Mouse (Mus musculus) neural tube, embryonic 11.5 days (tissue): Measurements from ENCODE around the gene Lrp11. TPM values are rescaled to one million over a fixed set of nuclear protein-coding genes. Genes with fewer than 3 reads are reported as not detected.
"Not testable (repeated sequence)": the region's sequence is repeated elsewhere in the genome, so short reads cannot be mapped to it uniquely, and the experiment has no call there.

Experiments
- ATAC-seq: fragments of 200-750 bp; cut with Nextera tagmentation; 2 replicates; pipeline ENCODE4 v1.8.0; 2017; ENCODE audit warnings: moderate number of reproducible peaks, mild to moderate bottlenecking, moderate TSS enrichment, moderate library complexity; ENCODE audit not compliant: insufficient read depth, low FRiP score, low TSS enrichment
- DNase-seq: peaks from one replicate; pipeline ENCODE4 v3.0.0-alpha.2; 2015; ENCODE audit warnings: low spot score
- H3K27ac ChIP-seq: fragments of 300-500 bp; sonication (generic); 2 replicates; pipeline ENCODE4 v1.5.1; 2014; ENCODE audit warnings: low read depth, mild to moderate bottlenecking, low read length
- H3K27me3 ChIP-seq: fragments of 300-500 bp; sonication (generic); 2 replicates; pipeline ENCODE4 v1.6.1; 2014; ENCODE audit warnings: mild to moderate bottlenecking, low read length, mixed read lengths; ENCODE audit not compliant: control insufficient read depth, insufficient read depth
- H3K36me3 ChIP-seq: fragments of 300-500 bp; sonication (generic); 2 replicates; pipeline ENCODE4 v1.6.1; 2014; ENCODE audit warnings: mild to moderate bottlenecking, low read length, moderate library complexity, mixed read lengths; ENCODE audit not compliant: control insufficient read depth, insufficient read depth
- H3K4me1 ChIP-seq: fragments of 300-500 bp; sonication (generic); 2 replicates; pipeline ENCODE4 v1.6.1; 2014; ENCODE audit warnings: low read length, mixed read lengths; ENCODE audit not compliant: control insufficient read depth, insufficient read depth
- H3K4me2 ChIP-seq: fragments of 300-500 bp; sonication (generic); 2 replicates; pipeline ENCODE4 v1.6.1; 2014; ENCODE audit warnings: low read depth, mild to moderate bottlenecking, moderate library complexity
- H3K4me3 ChIP-seq: fragments of 300-500 bp; sonication (generic); 2 replicates; pipeline ENCODE4 v1.5.1; 2014; ENCODE audit warnings: low read depth, low read length
- H3K9ac ChIP-seq: fragments of 300-500 bp; sonication (generic); 2 replicates; pipeline ENCODE4 v1.6.1; 2014; ENCODE audit warnings: mild to moderate bottlenecking, low read length
- H3K9me3 ChIP-seq: fragments of 300-500 bp; sonication (generic); 2 replicates; pipeline ENCODE4 v1.6.1; 2016; ENCODE audit warnings: low read length; ENCODE audit not compliant: control insufficient read depth
- WGBS: fragments of 180-500 bp; shearing (Covaris S2); extraction: QIAGEN DNeasy Blood & Tissue Kit; methylation state at CpG from one replicate; pipeline ENCODE4 v1.1.7; 2014; 5-methylcytosine and 5-hydroxymethylcytosine counted together
- polyA plus RNA-seq: library from polyadenylated mRNA; unstranded; fragments of >200 nt; fragmentation: Nextera tagmentation; extraction: Ambion mirVana; gene quantifications from 2 replicates; pipeline ENCODE4 v1.2.1, GENCODE M21; 2014

Lrp11 gene
- polyA plus RNA-seq, 1 experiment from 2014 or later = 11.5 TPM

DNA sequence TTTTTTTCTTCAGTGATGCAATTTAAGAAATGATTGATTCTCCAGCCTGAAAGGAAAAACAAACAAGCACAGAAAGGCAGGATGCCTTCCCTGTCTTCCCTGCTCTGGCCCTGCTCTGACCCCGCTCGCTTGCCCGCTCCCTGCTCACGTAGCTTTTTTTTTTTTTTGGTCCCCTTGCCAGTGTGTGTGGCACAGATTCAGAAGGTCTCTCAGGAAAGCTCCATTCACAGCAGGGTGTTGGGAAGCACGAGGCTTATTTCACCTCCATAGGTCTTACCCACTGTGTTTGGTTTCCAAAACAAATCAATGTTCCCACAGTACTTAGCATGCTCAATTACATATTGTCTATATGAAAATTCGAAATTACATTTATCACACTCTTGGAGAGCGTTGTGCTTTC lies 5.2 kb downstream of the Lrp11 start:
- H3K27me3 ChIP-seq = 0 out of 2 replicates have a peak, but pooled peaks cover 6% of the 10 kb centered on the region
- no peak overlapping the region for H3K4me3 ChIP-seq
- H3K36me3 ChIP-seq = no peaks in the 10 kb centered on the region
- H3K27ac ChIP-seq = no peak overlapping the region
- H3K9ac ChIP-seq = no peak overlapping the region
- peaks cover 9% of the 10 kb centered on the region; the same call in 1 of the 2 replicates for H3K4me1 ChIP-seq
- H3K9me3 ChIP-seq = no peaks in the 10 kb centered on the region
- DNase-seq = no peak
- no peak overlapping the region for H3K4me2 ChIP-seq
- WGBS = 44% methylated on average over 7 of the region's 7 CpGs
- ATAC-seq = no peak

GRCm38 (mm10) chr10:7596251-7596650 lies 6.7 kb downstream of the Lrp11 start:
- no peak overlapping the region for H3K9ac ChIP-seq
- no peak overlapping the region for H3K4me2 ChIP-seq
- H3K27ac ChIP-seq = no peak overlapping the region
- H3K9me3 ChIP-seq = no peaks in the 10 kb centered on the region
- no peak overlapping the region for H3K4me3 ChIP-seq
- no peaks in the 10 kb centered on the region for H3K36me3 ChIP-seq
- ATAC-seq = no peak
- no peak for DNase-seq
- 0 out of 2 replicates have a peak, but pooled peaks cover 2% of the 10 kb centered on the region for H3K27me3 ChIP-seq
- 97% methylated on average over 1 of the region's 1 CpGs for WGBS
- peaks cover 5% of the 10 kb centered on the region; the same call in 1 of the 2 replicates for H3K4me1 ChIP-seq

- ATAC-seq = no peak
- DNase-seq = no peak
- Histone ChIP-seq H3K9ac (no peak overlapping the region), H3K4me1 (no peaks in the 10 kb centered on the region), H3K27me3 (no peaks in the 10 kb centered on the region), H3K27ac (no peak overlapping the region), H3K4me2 (no peak overlapping the region), H3K9me3 (no peaks in the 10 kb centered on the region), H3K36me3 (no peaks in the 10 kb centered on the region), H3K4me3 (no peak overlapping the region)
- 90% methylated on average over 7 of the region's 7 CpGs for WGBS
Measured at GRCm38 (mm10) chr10:7598177-7598576, 8.6 kb downstream of the Lrp11 start.

- no peaks in the 10 kb centered on the region for H3K9me3 ChIP-seq
- H3K4me3 ChIP-seq = no peak overlapping the region
- H3K27me3 ChIP-seq = no peaks in the 10 kb centered on the region
- H3K4me2 ChIP-seq = no peak overlapping the region
- WGBS = 13% methylated on average over 6 of the region's 6 CpGs
- no peak overlapping the region for H3K9ac ChIP-seq
- ATAC-seq (no peak), DNase-seq (peak; percentile 76)
- H3K36me3 ChIP-seq = no peaks in the 10 kb centered on the region
- no peaks in the 10 kb centered on the region for H3K4me1 ChIP-seq
- H3K27ac ChIP-seq = no peak overlapping the region
Measured at GRCm38 (mm10) chr10:7600647-7601046, 11.0 kb downstream of the Lrp11 start.

DNA sequence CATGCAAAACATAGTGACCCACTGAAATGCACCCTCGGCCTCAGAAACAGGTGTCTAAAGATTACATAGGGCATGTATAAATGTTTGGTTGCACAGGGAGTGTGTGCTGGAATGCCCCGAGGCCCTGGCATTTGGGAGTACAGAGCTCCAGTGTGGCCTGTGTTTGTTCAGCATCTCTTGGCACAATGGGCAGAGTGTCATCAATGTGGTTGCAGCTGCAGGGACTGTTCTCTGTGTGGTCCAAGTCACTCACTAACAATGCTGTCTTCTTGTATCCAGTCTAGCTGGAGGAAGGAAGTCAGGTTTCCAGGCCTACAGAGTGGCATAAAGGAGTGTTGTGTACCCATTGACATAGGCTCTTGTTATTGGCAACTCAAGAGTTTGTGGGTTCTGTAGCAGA lies 15.6 kb downstream of the Lrp11 start:
- no peak overlapping the region for H3K4me3 ChIP-seq
- H3K27me3 ChIP-seq = no peaks in the 10 kb centered on the region
- ATAC-seq (no peak), DNase-seq (no peak)
- no peak overlapping the region for H3K4me2 ChIP-seq
- no peaks in the 10 kb centered on the region for H3K9me3 ChIP-seq
- no peak overlapping the region for H3K9ac ChIP-seq
- no peaks in the 10 kb centered on the region for H3K36me3 ChIP-seq
- no peak overlapping the region for H3K27ac ChIP-seq
- H3K4me1 ChIP-seq = no peaks in the 10 kb centered on the region
- WGBS = 76% methylated on average over 2 of the region's 2 CpGs

DNA sequence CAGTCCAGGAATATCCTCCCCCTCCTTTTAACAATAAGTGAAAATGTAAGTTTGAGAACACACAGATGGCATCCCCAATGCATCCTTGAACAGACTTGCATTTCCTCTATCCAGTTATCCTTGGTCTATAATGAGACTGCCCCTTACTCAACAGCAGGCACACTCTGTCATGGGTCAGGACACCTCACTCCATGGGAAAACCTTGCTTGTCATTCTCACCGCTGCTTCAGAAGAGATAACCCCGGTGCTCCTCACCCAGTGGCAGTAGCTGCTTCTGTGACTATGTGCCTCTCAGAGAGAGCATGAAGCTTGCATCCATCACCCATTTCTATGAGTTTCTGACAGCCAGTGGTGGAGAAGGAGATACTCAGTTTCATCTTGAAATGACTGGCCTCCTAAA lies 16.8 kb downstream of the Lrp11 start:
- no peaks in the 10 kb centered on the region for H3K36me3 ChIP-seq
- ATAC-seq (no peak), DNase-seq (no peak)
- H3K4me1 ChIP-seq = no peaks in the 10 kb centered on the region
- no peak overlapping the region for H3K27ac ChIP-seq
- no peaks in the 10 kb centered on the region for H3K9me3 ChIP-seq
- 91% methylated on average over 2 of the region's 2 CpGs for WGBS
- no peak overlapping the region for H3K9ac ChIP-seq
- H3K4me3 ChIP-seq = no peak overlapping the region
- no peak overlapping the region for H3K4me2 ChIP-seq
- no peaks in the 10 kb centered on the region for H3K27me3 ChIP-seq

DNA sequence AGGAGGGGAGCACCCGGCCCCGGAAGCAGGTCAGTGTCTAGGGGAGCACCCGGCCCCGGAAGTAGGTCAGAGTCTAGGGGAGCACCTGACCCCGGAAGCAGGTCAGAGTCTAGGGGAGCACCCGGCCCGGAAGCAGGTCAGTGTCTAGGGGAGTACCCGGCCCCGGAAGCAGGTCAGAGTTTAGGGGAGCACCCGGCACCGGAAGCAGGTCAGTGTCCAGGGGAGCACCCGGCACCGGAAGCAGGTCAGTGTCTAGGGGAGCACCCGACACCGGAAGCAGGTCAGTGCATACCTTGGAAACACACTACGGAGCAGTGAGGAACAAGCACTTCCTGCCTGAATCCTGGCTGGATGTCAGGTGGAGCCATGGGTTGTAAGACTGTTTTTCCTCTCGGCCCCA lies 19.0 kb downstream of the Lrp11 start:
- H3K9ac ChIP-seq = no peak overlapping the region
- H3K9me3 ChIP-seq = no peaks in the 10 kb centered on the region
- DNase-seq (no peak), ATAC-seq (no peak)
- WGBS = 91% methylated on average over 17 of the region's 17 CpGs
- no peak overlapping the region for H3K27ac ChIP-seq
- no peaks in the 10 kb centered on the region for H3K27me3 ChIP-seq
- H3K4me2 ChIP-seq = no peak overlapping the region
- H3K4me1 ChIP-seq = no peaks in the 10 kb centered on the region
- no peaks in the 10 kb centered on the region for H3K36me3 ChIP-seq
- no peak overlapping the region for H3K4me3 ChIP-seq

DNA sequence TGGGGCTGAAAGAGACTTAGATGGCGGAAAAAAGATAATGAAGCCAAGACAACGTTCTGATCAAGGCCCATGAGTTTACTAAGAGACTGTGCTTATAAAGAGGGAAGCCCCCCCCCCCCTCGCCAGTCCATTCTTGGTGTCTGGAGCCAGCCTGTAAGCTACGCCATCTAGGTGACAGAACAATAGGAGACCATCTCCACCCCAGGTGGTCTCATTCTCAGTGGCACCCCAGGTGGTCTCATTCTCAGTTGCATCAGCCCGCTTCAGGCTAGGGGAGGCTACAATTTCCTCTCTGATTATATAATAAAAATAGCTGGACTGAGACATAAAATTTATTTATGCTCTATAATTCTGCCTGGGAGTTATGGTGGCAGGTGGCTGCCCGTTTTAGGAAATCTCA lies 22.0 kb downstream of the Lrp11 start:
- ATAC-seq = no peak
- Histone ChIP-seq H3K4me2 (no peak overlapping the region), H3K27ac (no peak overlapping the region), H3K9me3 (no peaks in the 10 kb centered on the region), H3K4me1 (no peaks in the 10 kb centered on the region), H3K27me3 (no peaks in the 10 kb centered on the region), H3K36me3 (no peaks in the 10 kb centered on the region), H3K4me3 (no peak overlapping the region), H3K9ac (no peak overlapping the region)
- DNase-seq = no peak
- WGBS = 69% methylated on average over 6 of the region's 6 CpGs

DNA sequence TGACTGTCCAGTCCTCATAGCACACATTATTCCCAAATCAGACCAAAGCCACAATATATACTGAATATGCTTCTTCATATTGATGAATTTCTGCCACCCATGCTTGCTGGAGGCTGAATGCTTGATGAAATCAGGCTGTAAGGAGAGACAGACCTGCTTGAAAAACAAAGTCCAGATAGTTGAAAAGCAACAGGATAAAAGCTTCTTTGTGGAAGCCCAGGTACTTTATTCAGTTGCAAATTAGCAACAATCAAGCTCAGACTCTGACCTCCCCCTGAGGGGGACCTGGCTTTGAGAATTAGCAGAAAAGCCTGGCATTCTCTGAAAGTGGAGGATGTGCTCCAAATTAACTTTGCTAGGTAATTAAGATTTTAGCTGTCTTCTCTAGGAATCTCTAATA lies 22.6 kb downstream of the Lrp11 start:
- H3K27ac ChIP-seq, H3K9me3 ChIP-seq, H3K9ac ChIP-seq, H3K4me3 ChIP-seq, ATAC-seq, H3K36me3 ChIP-seq, H3K4me2 ChIP-seq, H3K27me3 ChIP-seq, H3K4me1 ChIP-seq, DNase-seq: not testable (repeated sequence)
